Mouse (Mus musculus) spleen, adult 2 months (tissue): ENCODE results near the gene Zbtb42. TPM values are rescaled to one million over a fixed set of nuclear protein-coding genes. Genes with fewer than 3 reads are reported as not detected.

ENCODE experiments used
- DNase-seq, 2 experiments: peaks; one replicate each; pipeline versions ENCODE4 v3.0.0 to v3.0.0-alpha.2; 2012 to 2021; ENCODE audit warnings: low spot score in 2 of 2, low read depth in 1 of 2
- H3K27ac ChIP-seq: fragments of 200-500 bp; 2 replicates; pipeline ENCODE4 v1.5.1; 2012; ENCODE audit warnings: low read length, inconsistent platforms; ENCODE audit not compliant: insufficient read depth
- H3K27me3 ChIP-seq: fragments of 200-500 bp; 2 replicates; pipeline ENCODE4 v1.6.1; 2012; ENCODE audit warnings: mild to moderate bottlenecking, moderate library complexity, low read length, inconsistent platforms; ENCODE audit not compliant: control insufficient read depth, insufficient read depth
- H3K36me3 ChIP-seq: fragments of 200-500 bp; 2 replicates; pipeline ENCODE4 v1.6.1; 2012; ENCODE audit warnings: mild to moderate bottlenecking, low read length, inconsistent platforms; ENCODE audit not compliant: control insufficient read depth, insufficient read depth
- H3K4me1 ChIP-seq: fragments of 200-500 bp; 2 replicates; pipeline ENCODE4 v1.6.1; 2011; ENCODE audit warnings: inconsistent platforms; ENCODE audit not compliant: control insufficient read depth, insufficient read depth, insufficient read length
- H3K4me3 ChIP-seq: fragments of 200-500 bp; 2 replicates; pipeline ENCODE4 v1.5.1; 2011; ENCODE audit warnings: mild to moderate bottlenecking, inconsistent platforms; ENCODE audit not compliant: insufficient read depth, insufficient read length; ENCODE audit errors: extremely low read depth
- CTCF ChIP-seq: fragments of 200-500 bp; IDR thresholded peaks from 2 replicates; pipeline ENCODE4 v1.5.1; 2011; ENCODE audit warnings: mild to moderate bottlenecking, inconsistent platforms; ENCODE audit not compliant: insufficient read depth, insufficient read length, insufficient replicate concordance; ENCODE audit errors: extremely low read depth
- POLR2A ChIP-seq: fragments of 200-500 bp; IDR thresholded peaks from 2 replicates; pipeline ENCODE4 v1.6.1; 2011; ENCODE audit warnings: low read depth, low read length, inconsistent platforms
- WGBS: fragments of 180-500 bp; shearing (Covaris S2); methylation state at CpG from one replicate; pipeline ENCODE4 v1.1.7; 2018; 5-methylcytosine and 5-hydroxymethylcytosine counted together
- polyA plus RNA-seq: library from polyadenylated mRNA; depleted of rRNA; stranded (reverse); fragments of >200 nt; gene quantifications from 2 replicates; pipeline ENCODE4 v1.2.3, GENCODE M21; 2012

The Zbtb42 gene
- polyA plus RNA-seq, 1 experiment: 7.6 TPM

GRCm38 (mm10) chr12:112660576-112661326, 17.9 kb upstream of the Zbtb42 start:
- H3K27ac ChIP-seq: no peak overlapping the region
- 90% methylated on average over 5 of the region's 5 CpGs for WGBS
- H3K4me1 ChIP-seq: no peaks in the 10 kb centered on the region
- H3K27me3 ChIP-seq: no peaks in the 10 kb centered on the region
- peaks cover 52% of the 10 kb centered on the region for H3K36me3 ChIP-seq
- no peak for TF ChIP-seq CTCF
- TF ChIP-seq POLR2A: no peak
- no peak for DNase-seq
- H3K4me3 ChIP-seq: no peak overlapping the region

- no peaks in the 10 kb centered on the region for H3K4me1 ChIP-seq
- H3K36me3 ChIP-seq: peaks cover 50% of the 10 kb centered on the region
- H3K27ac ChIP-seq: no peak overlapping the region
- no peak overlapping the region for H3K4me3 ChIP-seq
- 96% methylated on average over 3 of the region's 3 CpGs for WGBS
- TF ChIP-seq POLR2A: no peak
- TF ChIP-seq CTCF: no peak
- no peak for DNase-seq
- no peaks in the 10 kb centered on the region for H3K27me3 ChIP-seq
Observed at GRCm38 (mm10) chr12:112661327-112661605, 17.4 kb upstream of the Zbtb42 start.

GRCm38 (mm10) chr12:112661851-112662250, 16.8 kb upstream of the Zbtb42 start:
- DNase-seq: no peak
- Histone ChIP-seq H3K36me3 (peaks cover 45% of the 10 kb centered on the region), H3K4me3 (no peak overlapping the region), H3K4me1 (no peaks in the 10 kb centered on the region), H3K27me3 (no peaks in the 10 kb centered on the region), H3K27ac (no peak overlapping the region)
- WGBS: 89% methylated on average over 9 of the region's 9 CpGs
- TF ChIP-seq POLR2A: no peak
- no peak for TF ChIP-seq CTCF

- 95% methylated on average over 11 of the region's 11 CpGs for WGBS
- no peak overlapping the region for H3K4me3 ChIP-seq
- no peak for DNase-seq
- H3K4me1 ChIP-seq: no peaks in the 10 kb centered on the region; the same call in 1 of the 2 replicates
- H3K27me3 ChIP-seq: no peaks in the 10 kb centered on the region
- no peak for TF ChIP-seq POLR2A
- no peak for TF ChIP-seq CTCF
- H3K36me3 ChIP-seq: peaks cover 33% of the 10 kb centered on the region
- H3K27ac ChIP-seq: no peak overlapping the region
Observed at GRCm38 (mm10) chr12:112663303-112663702, 15.3 kb upstream of the Zbtb42 start.

- Histone ChIP-seq H3K4me1 (no peaks in the 10 kb centered on the region; the same call in 1 of the 2 replicates), H3K27ac (no peak overlapping the region), H3K4me3 (no peak overlapping the region), H3K36me3 (peaks cover 30% of the 10 kb centered on the region), H3K27me3 (no peaks in the 10 kb centered on the region)
- WGBS: 95% methylated on average over 12 of the region's 12 CpGs
- TF ChIP-seq CTCF: no peak
- TF ChIP-seq POLR2A: no peak
- DNase-seq: no peak
Observed at GRCm38 (mm10) chr12:112663716-112664115, 14.9 kb upstream of the Zbtb42 start.

- Histone ChIP-seq H3K4me1 (peaks cover 3% of the 10 kb centered on the region; the same call in 1 of the 2 replicates), H3K36me3 (peaks cover 27% of the 10 kb centered on the region), H3K4me3 (no peak overlapping the region), H3K27ac (no peak overlapping the region), H3K27me3 (no peaks in the 10 kb centered on the region)
- WGBS: 84% methylated on average over 2 of the region's 2 CpGs
- TF ChIP-seq POLR2A (no peak), CTCF (no peak)
- DNase-seq: no peak
Observed at GRCm38 (mm10) chr12:112664124-112664523, 14.5 kb upstream of the Zbtb42 start.

- TF ChIP-seq CTCF: no peak
- no peak for TF ChIP-seq POLR2A
- Histone ChIP-seq H3K36me3 (peaks cover 23% of the 10 kb centered on the region), H3K4me3 (no peak overlapping the region), H3K4me1 (peaks cover 8% of the 10 kb centered on the region; the same call in 1 of the 2 replicates), H3K27me3 (no peaks in the 10 kb centered on the region), H3K27ac (no peak overlapping the region)
- no peak for DNase-seq
- WGBS: 83% methylated on average over 5 of the region's 5 CpGs
Observed at GRCm38 (mm10) chr12:112664656-112665055, 14.0 kb upstream of the Zbtb42 start.
